Mouse (Mus musculus): ENCODE data around the gene Wiz. TPM values are rescaled to one million over a fixed set of nuclear protein-coding genes. Genes with fewer than 3 reads are reported as not detected.

The Wiz gene
- polyA plus RNA-seq, 1 experiment from 2014 or later = 27.0 TPM

- H3K4me2 ChIP-seq (ENCODE audit: low read depth, low read length) = no peak overlapping the region
- H3K4me1 ChIP-seq (replicated peaks; ENCODE audit: control insufficient read depth, insufficient read depth, low read length) = peaks cover 5% of the 10 kb centered on the region; the same call in 1 of the 2 replicates
- no peak for ATAC-seq (ENCODE audit: low read depth)
- H3K27me3 ChIP-seq (ENCODE audit: control insufficient read depth, insufficient read depth, low read depth, low read length) = peaks cover 9% of the 10 kb centered on the region
- WGBS = 58% methylated on average over 9 of the region's 9 CpGs
- H3K9ac ChIP-seq (ENCODE audit: low read length) = no peak overlapping the region
- peaks cover 4% of the 10 kb centered on the region; the same call in 1 of the 2 replicates for H3K36me3 ChIP-seq (ENCODE audit: control insufficient read depth, insufficient read depth, low read length)
- H3K27ac ChIP-seq (ENCODE audit: low read length) = no peak overlapping the region
- H3K4me3 ChIP-seq (ENCODE audit: low read length) = no peak overlapping the region
- no peaks in the 10 kb centered on the region for H3K9me3 ChIP-seq (ENCODE audit: control insufficient read depth, low read length)
Observed at GRCm38 (mm10) chr17:32386659-32387432, 2.4 kb downstream of the Wiz start.

- Histone ChIP-seq H3K4me3 (ENCODE audit: low read length) (no peak overlapping the region), H3K27me3 (ENCODE audit: control insufficient read depth, insufficient read depth, low read depth, low read length) (no peaks in the 10 kb centered on the region), H3K4me2 (ENCODE audit: low read depth, low read length) (no peak overlapping the region), H3K27ac (ENCODE audit: low read length) (no peak overlapping the region), H3K9me3 (ENCODE audit: control insufficient read depth, low read length) (no peaks in the 10 kb centered on the region), H3K36me3 (ENCODE audit: control insufficient read depth, insufficient read depth, low read length) (peaks cover 4% of the 10 kb centered on the region; the same call in 1 of the 2 replicates), H3K9ac (ENCODE audit: low read length) (no peak overlapping the region), H3K4me1 (replicated peaks; ENCODE audit: control insufficient read depth, insufficient read depth, low read length) (peaks cover 5% of the 10 kb centered on the region; the same call in 1 of the 2 replicates)
- WGBS = 78% methylated on average over 5 of the region's 5 CpGs
- ATAC-seq (ENCODE audit: low read depth) = no peak
Observed at GRCm38 (mm10) chr17:32383661-32384060, 5.6 kb downstream of the Wiz start.

GRCm38 (mm10) chr17:32382576-32382975 lies 6.7 kb downstream of the Wiz start:
- no peaks in the 10 kb centered on the region for H3K9me3 ChIP-seq (ENCODE audit: control insufficient read depth, low read length)
- peaks cover 4% of the 10 kb centered on the region; the same call in 1 of the 2 replicates for H3K36me3 ChIP-seq (ENCODE audit: control insufficient read depth, insufficient read depth, low read length)
- no peak overlapping the region for H3K27ac ChIP-seq (ENCODE audit: low read length)
- no peak for ATAC-seq (ENCODE audit: low read depth)
- WGBS = 88% methylated on average over 7 of the region's 7 CpGs
- no peak overlapping the region for H3K4me2 ChIP-seq (ENCODE audit: low read depth, low read length)
- H3K4me3 ChIP-seq (ENCODE audit: low read length) = no peak overlapping the region
- no peaks in the 10 kb centered on the region for H3K27me3 ChIP-seq (ENCODE audit: control insufficient read depth, insufficient read depth, low read depth, low read length)
- no peaks in the 10 kb centered on the region; the same call in 1 of the 2 replicates for H3K4me1 ChIP-seq (replicated peaks; ENCODE audit: control insufficient read depth, insufficient read depth, low read length)
- no peak overlapping the region for H3K9ac ChIP-seq (ENCODE audit: low read length)

GRCm38 (mm10) chr17:32378786-32379185 lies 10.5 kb downstream of the Wiz start:
- H3K9me3 ChIP-seq (ENCODE audit: control insufficient read depth, low read length) = no peaks in the 10 kb centered on the region
- H3K4me2 ChIP-seq (ENCODE audit: low read depth, low read length) = no peak overlapping the region
- no peak overlapping the region for H3K9ac ChIP-seq (ENCODE audit: low read length)
- H3K4me3 ChIP-seq (ENCODE audit: low read length) = no peak overlapping the region
- no peaks in the 10 kb centered on the region for H3K4me1 ChIP-seq (replicated peaks; ENCODE audit: control insufficient read depth, insufficient read depth, low read length)
- H3K36me3 ChIP-seq (ENCODE audit: control insufficient read depth, insufficient read depth, low read length) = peaks cover 6% of the 10 kb centered on the region; the same call in 1 of the 2 replicates
- H3K27ac ChIP-seq (ENCODE audit: low read length) = no peak overlapping the region
- H3K27me3 ChIP-seq (ENCODE audit: control insufficient read depth, insufficient read depth, low read depth, low read length) = no peaks in the 10 kb centered on the region
- 73% methylated on average over 2 of the region's 2 CpGs for WGBS
- no peak for ATAC-seq (ENCODE audit: low read depth)

GRCm38 (mm10) chr17:32377137-32377536 lies 12.1 kb downstream of the Wiz start:
- ATAC-seq (ENCODE audit: low read depth) = no peak

GRCm38 (mm10) chr17:32376475-32376874 lies 12.8 kb downstream of the Wiz start:
- Histone ChIP-seq H3K36me3 (ENCODE audit: control insufficient read depth, insufficient read depth, low read length) (0 out of 2 replicates have a peak, but pooled peaks cover 2% of the 10 kb centered on the region), H3K4me2 (ENCODE audit: low read depth, low read length) (no peak overlapping the region), H3K4me3 (ENCODE audit: low read length) (no peak overlapping the region), H3K9me3 (ENCODE audit: control insufficient read depth, low read length) (no peaks in the 10 kb centered on the region), H3K27ac (ENCODE audit: low read length) (no peak overlapping the region), H3K9ac (ENCODE audit: low read length) (no peak overlapping the region), H3K4me1 (replicated peaks; ENCODE audit: control insufficient read depth, insufficient read depth, low read length) (no peaks in the 10 kb centered on the region), H3K27me3 (ENCODE audit: control insufficient read depth, insufficient read depth, low read depth, low read length) (no peaks in the 10 kb centered on the region)
- WGBS = 80% methylated on average over 15 of the region's 15 CpGs
- ATAC-seq (ENCODE audit: low read depth) = no peak

More at GRCm38 (mm10) chr17:32377137-32377536, 12.1 kb downstream of the Wiz start:
- Histone ChIP-seq H3K4me2 (ENCODE audit: low read depth, low read length) (no peak overlapping the region), H3K4me3 (ENCODE audit: low read length) (no peak overlapping the region), H3K36me3 (ENCODE audit: control insufficient read depth, insufficient read depth, low read length) (0 out of 2 replicates have a peak, but pooled peaks cover 2% of the 10 kb centered on the region), H3K27ac (ENCODE audit: low read length) (no peak overlapping the region), H3K4me1 (replicated peaks; ENCODE audit: control insufficient read depth, insufficient read depth, low read length) (no peaks in the 10 kb centered on the region), H3K27me3 (ENCODE audit: control insufficient read depth, insufficient read depth, low read depth, low read length) (no peaks in the 10 kb centered on the region), H3K9me3 (ENCODE audit: control insufficient read depth, low read length) (no peaks in the 10 kb centered on the region), H3K9ac (ENCODE audit: low read length) (no peak overlapping the region)
- WGBS = 70% methylated on average over 9 of the region's 9 CpGs

- Histone ChIP-seq H3K9ac (ENCODE audit: low read length) (peak overlapping the region; percentile 65), H3K27ac (ENCODE audit: low read length) (peak overlapping the region; percentile 68; the same call in 1 of the 2 replicates), H3K4me3 (ENCODE audit: low read length) (peak overlapping the region; percentile 50), H3K36me3 (ENCODE audit: control insufficient read depth, insufficient read depth, low read length) (no peaks in the 10 kb centered on the region), H3K4me1 (replicated peaks; ENCODE audit: control insufficient read depth, insufficient read depth, low read length) (peaks cover 11% of the 10 kb centered on the region), H3K4me2 (ENCODE audit: low read depth, low read length) (peak overlapping the region; percentile 52), H3K9me3 (ENCODE audit: control insufficient read depth, low read length) (no peaks in the 10 kb centered on the region), H3K27me3 (ENCODE audit: control insufficient read depth, insufficient read depth, low read depth, low read length) (no peaks in the 10 kb centered on the region)
- 20% methylated on average over 10 of the region's 17 CpGs for WGBS
- peak; percentile 32; the same call in 1 of the 2 replicates for ATAC-seq (ENCODE audit: low read depth)
Observed at GRCm38 (mm10) chr17:32368991-32369578, 20.2 kb downstream of the Wiz start.

GRCm38 (mm10) chr17:32367706-32368105 lies 21.5 kb downstream of the Wiz start:
- H3K4me3 ChIP-seq (ENCODE audit: low read length) = no peak overlapping the region
- H3K4me1 ChIP-seq (replicated peaks; ENCODE audit: control insufficient read depth, insufficient read depth, low read length) = peaks cover 18% of the 10 kb centered on the region
- no peaks in the 10 kb centered on the region for H3K27me3 ChIP-seq (ENCODE audit: control insufficient read depth, insufficient read depth, low read depth, low read length)
- no peaks in the 10 kb centered on the region for H3K36me3 ChIP-seq (ENCODE audit: control insufficient read depth, insufficient read depth, low read length)
- H3K27ac ChIP-seq (ENCODE audit: low read length) = no peak overlapping the region
- H3K4me2 ChIP-seq (ENCODE audit: low read depth, low read length) = no peak overlapping the region
- 82% methylated on average over 11 of the region's 11 CpGs for WGBS
- H3K9ac ChIP-seq (ENCODE audit: low read length) = no peak overlapping the region
- no peak for ATAC-seq (ENCODE audit: low read depth)
- no peaks in the 10 kb centered on the region for H3K9me3 ChIP-seq (ENCODE audit: control insufficient read depth, low read length)

- peaks cover 14% of the 10 kb centered on the region for H3K36me3 ChIP-seq (ENCODE audit: control insufficient read depth, insufficient read depth, low read length)
- peaks cover 22% of the 10 kb centered on the region for H3K4me1 ChIP-seq (replicated peaks; ENCODE audit: control insufficient read depth, insufficient read depth, low read length)
- H3K27ac ChIP-seq (ENCODE audit: low read length) = no peak overlapping the region
- no peak overlapping the region for H3K4me2 ChIP-seq (ENCODE audit: low read depth, low read length)
- WGBS = 47% methylated on average over 1 of the region's 1 CpGs
- H3K9me3 ChIP-seq (ENCODE audit: control insufficient read depth, low read length) = no peaks in the 10 kb centered on the region
- no peaks in the 10 kb centered on the region for H3K27me3 ChIP-seq (ENCODE audit: control insufficient read depth, insufficient read depth, low read depth, low read length)
- no peak overlapping the region for H3K4me3 ChIP-seq (ENCODE audit: low read length)
- no peak overlapping the region for H3K9ac ChIP-seq (ENCODE audit: low read length)
- ATAC-seq (ENCODE audit: low read depth) = no peak
Observed at GRCm38 (mm10) chr17:32365296-32365695, 23.9 kb downstream of the Wiz start.
